Mouse (Mus musculus) heart, postnatal 0 days (tissue): ENCODE results near the gene Akap8l. TPM values are rescaled to one million over a fixed set of nuclear protein-coding genes. Genes with fewer than 3 reads are reported as not detected.
A peak's percentile ranks its signal among the peaks of the same experiment; 100 is the strongest.

Experiments used
- ATAC-seq: fragments of 200-750 bp; cut with Nextera tagmentation; 2 replicates; pipeline ENCODE4 v1.8.0; 2017; ENCODE audit warnings: low read depth, moderate number of reproducible peaks, moderate library complexity; ENCODE audit not compliant: insufficient read depth
- DNase-seq: peaks from one replicate; pipeline ENCODE4 v3.0.0-alpha.2; 2016; ENCODE audit warnings: low spot score
- H3K27ac ChIP-seq: fragments of 300-500 bp; sonication (generic); 2 replicates; pipeline ENCODE4 v1.5.1; 2014; ENCODE audit warnings: low read depth, mild to moderate bottlenecking
- H3K27me3 ChIP-seq: fragments of 300-500 bp; sonication (generic); 2 replicates; pipeline ENCODE4 v1.6.1; 2014; ENCODE audit warnings: low read length, mixed read lengths; ENCODE audit not compliant: control insufficient read depth, insufficient read depth
- H3K36me3 ChIP-seq: fragments of 300-500 bp; sonication (generic); replicated peaks from 2 replicates; pipeline ENCODE4 v1.6.1; 2014; ENCODE audit warnings: low read length, mixed read lengths; ENCODE audit not compliant: control insufficient read depth, insufficient read depth
- H3K4me1 ChIP-seq: fragments of 300-500 bp; sonication (generic); 2 replicates; pipeline ENCODE4 v1.6.1; 2014; ENCODE audit warnings: antibody characterized with exemption; ENCODE audit not compliant: control insufficient read depth, insufficient read depth
- H3K4me2 ChIP-seq: fragments of 300-500 bp; sonication (generic); 2 replicates; pipeline ENCODE4 v1.6.1; 2014; ENCODE audit warnings: low read depth, mild to moderate bottlenecking, low read length, moderate library complexity
- H3K4me3 ChIP-seq: fragments of 300-500 bp; sonication (generic); 2 replicates; pipeline ENCODE4 v1.5.1; 2014; ENCODE audit warnings: low read depth, low read length
- H3K9ac ChIP-seq: fragments of 300-500 bp; sonication (generic); replicated peaks from 2 replicates; pipeline ENCODE4 v1.6.1; 2014; ENCODE audit warnings: low read depth, low read length, mixed read lengths
- H3K9me3 ChIP-seq: fragments of 300-500 bp; sonication (generic); replicated peaks from 2 replicates; pipeline ENCODE4 v1.6.1; 2016; ENCODE audit warnings: low read length; ENCODE audit not compliant: control insufficient read depth
- CTCF ChIP-seq: IDR thresholded peaks from 2 replicates; pipeline ENCODE4 v1.5.1; 2016; ENCODE audit warnings: antibody characterized with exemption, control low read depth, low read depth
- EP300 ChIP-seq: IDR thresholded peaks from 2 replicates; pipeline ENCODE4 v1.6.1; 2016; ENCODE audit warnings: antibody characterized with exemption, low read depth
- WGBS: fragments of 180-500 bp; shearing (Covaris S2); extraction: QIAGEN DNeasy Blood & Tissue Kit; methylation state at CpG from one replicate; pipeline ENCODE4 v1.1.7; 2014; 5-methylcytosine and 5-hydroxymethylcytosine counted together
- polyA plus RNA-seq: library from polyadenylated mRNA; unstranded; fragments of >200 nt; fragmentation: Nextera tagmentation; extraction: Ambion mirVana; gene quantifications from 2 replicates; pipeline ENCODE4 v1.2.1, GENCODE M21; 2015
- total RNA-seq: library from RNA; depleted of rRNA; stranded (reverse); fragments of >200 nt; gene quantifications from 2 replicates; pipeline ENCODE4 v1.2.3, GENCODE M21; 2014; ENCODE audit warnings: low replicate concordance

The Akap8l gene
- total and polyA plus RNA-seq, 2 experiments from 2014 or later: 66.4 to 80.6 TPM

DNA sequence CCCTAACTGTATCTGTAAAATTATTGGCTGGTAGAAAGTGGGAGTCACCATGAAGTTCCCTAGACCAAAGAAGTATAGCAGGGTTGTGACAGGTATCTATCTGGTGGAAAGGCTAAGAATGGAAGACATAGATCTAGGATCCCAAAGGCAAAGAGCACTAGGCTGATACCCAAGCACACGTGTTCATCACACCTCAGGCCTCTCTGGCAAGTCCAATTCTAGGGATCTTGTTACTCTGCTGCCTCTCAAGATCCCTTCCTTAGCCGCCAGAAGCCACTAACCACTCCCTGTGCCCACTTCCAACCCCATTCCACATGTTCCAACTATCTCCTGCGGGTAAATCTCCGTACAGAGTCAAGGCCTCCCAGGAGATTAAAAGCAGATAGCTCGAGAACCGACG lies 30.5 kb downstream of the Akap8l start:
- H3K4me1 ChIP-seq: peaks cover 20% of the 10 kb centered on the region
- H3K4me2 ChIP-seq: peak overlapping the region; percentile 92
- TF ChIP-seq EP300 (no peak), CTCF (no peak)
- no peak for DNase-seq
- H3K27ac ChIP-seq: peak overlapping the region; percentile 95
- peak overlapping the region; percentile 78 for H3K4me3 ChIP-seq
- no peaks in the 10 kb centered on the region for H3K9me3 ChIP-seq
- peak overlapping the region; percentile 66 for H3K9ac ChIP-seq
- WGBS: under 1% methylated on average over 7 of the region's 7 CpGs
- peaks cover 45% of the 10 kb centered on the region for H3K36me3 ChIP-seq
- ATAC-seq: no peak
- H3K27me3 ChIP-seq: no peaks in the 10 kb centered on the region

- H3K4me1 ChIP-seq: peaks cover 20% of the 10 kb centered on the region
- no peak overlapping the region for H3K4me2 ChIP-seq
- H3K9me3 ChIP-seq: no peaks in the 10 kb centered on the region
- 80% methylated on average over 3 of the region's 3 CpGs for WGBS
- TF ChIP-seq EP300 (no peak), CTCF (no peak)
- DNase-seq (no peak), ATAC-seq (no peak)
- no peak overlapping the region for H3K9ac ChIP-seq
- no peak overlapping the region for H3K27ac ChIP-seq
- peaks cover 56% of the 10 kb centered on the region for H3K36me3 ChIP-seq
- no peak overlapping the region for H3K4me3 ChIP-seq
- H3K27me3 ChIP-seq: no peaks in the 10 kb centered on the region
Measured at GRCm38 (mm10) chr17:32317708-32318107, 32.7 kb downstream of the Akap8l start.

GRCm38 (mm10) chr17:32317032-32317431 lies 33.4 kb downstream of the Akap8l start:
- Histone ChIP-seq H3K4me2 (no peak overlapping the region), H3K4me1 (peaks cover 15% of the 10 kb centered on the region), H3K9ac (no peak overlapping the region), H3K4me3 (no peak overlapping the region), H3K9me3 (no peaks in the 10 kb centered on the region), H3K27ac (no peak overlapping the region), H3K27me3 (no peaks in the 10 kb centered on the region), H3K36me3 (peaks cover 63% of the 10 kb centered on the region)
- WGBS: 87% methylated on average over 8 of the region's 8 CpGs
- DNase-seq (no peak), ATAC-seq (no peak)
- TF ChIP-seq EP300 (no peak), CTCF (no peak)

- ATAC-seq: no peak
- H3K9ac ChIP-seq: no peak overlapping the region
- no peaks in the 10 kb centered on the region for H3K27me3 ChIP-seq
- peaks cover 78% of the 10 kb centered on the region for H3K36me3 ChIP-seq
- no peaks in the 10 kb centered on the region for H3K9me3 ChIP-seq
- no peak for DNase-seq
- no peak overlapping the region for H3K4me3 ChIP-seq
- H3K4me2 ChIP-seq: no peak overlapping the region
- no peak for TF ChIP-seq CTCF
- no peak for TF ChIP-seq EP300
- H3K4me1 ChIP-seq: peaks cover 12% of the 10 kb centered on the region; the same call in 1 of the 2 replicates
- WGBS: 87% methylated on average over 5 of the region's 5 CpGs
- no peak overlapping the region for H3K27ac ChIP-seq
Measured at GRCm38 (mm10) chr17:32315560-32315959, 34.8 kb downstream of the Akap8l start.

DNA sequence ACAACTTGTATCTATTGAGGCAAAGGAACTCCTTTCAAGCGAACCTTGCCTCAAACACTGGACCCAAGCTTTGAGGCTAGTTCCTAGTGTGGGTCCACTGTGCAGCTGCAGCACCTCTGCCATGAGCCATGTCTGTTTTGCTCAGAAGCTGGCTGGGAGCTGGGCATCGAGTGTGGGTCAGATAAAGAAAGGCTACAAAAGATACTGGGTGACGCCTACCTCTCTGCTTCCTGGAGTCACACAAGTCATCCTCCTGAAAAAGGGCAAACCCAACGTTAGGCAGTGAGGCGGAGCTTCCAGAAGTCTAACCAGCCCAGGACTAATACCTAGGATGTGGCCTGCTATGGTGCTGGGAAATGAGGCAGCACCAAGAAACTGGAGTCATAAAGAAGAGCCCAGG lies 36.5 kb downstream of the Akap8l start:
- ATAC-seq: no peak

GRCm38 (mm10) chr17:32312801-32313200 lies 37.6 kb downstream of the Akap8l start:
- no peak for TF ChIP-seq EP300
- TF ChIP-seq CTCF: no peak
- 92% methylated on average over 8 of the region's 8 CpGs for WGBS

More for the DNA sequence above, 36.5 kb downstream of the Akap8l start:
- 53% methylated on average over 5 of the region's 5 CpGs for WGBS
- Histone ChIP-seq H3K27ac (no peak overlapping the region), H3K9me3 (no peaks in the 10 kb centered on the region), H3K36me3 (peaks cover 94% of the 10 kb centered on the region), H3K4me3 (no peak overlapping the region), H3K4me2 (no peak overlapping the region), H3K9ac (no peak overlapping the region), H3K27me3 (no peaks in the 10 kb centered on the region), H3K4me1 (0 out of 2 replicates have a peak, but pooled peaks cover 4% of the 10 kb centered on the region)
- no peak for DNase-seq
- TF ChIP-seq EP300 (no peak), CTCF (no peak)

More at GRCm38 (mm10) chr17:32312801-32313200, 37.6 kb downstream of the Akap8l start:
- DNase-seq: no peak
- ATAC-seq: no peak
- Histone ChIP-seq H3K9me3 (no peaks in the 10 kb centered on the region), H3K9ac (no peak overlapping the region), H3K4me1 (no peaks in the 10 kb centered on the region), H3K4me2 (no peak overlapping the region), H3K4me3 (no peak overlapping the region), H3K27me3 (no peaks in the 10 kb centered on the region), H3K36me3 (peaks cover 100% of the 10 kb centered on the region), H3K27ac (no peak overlapping the region)
